Mouse (Mus musculus) forebrain, postnatal 0 days (tissue): ENCODE measurements around the gene Aip. TPM values are rescaled to one million over a fixed set of nuclear protein-coding genes. Genes with fewer than 3 reads are reported as not detected.

Experiments
- ATAC-seq: fragments of 200-750 bp; cut with Nextera tagmentation; 2 replicates; pipeline ENCODE4 v1.8.0; 2017; ENCODE audit warnings: mild to moderate bottlenecking, moderate library complexity
- DNase-seq: peaks from one replicate; pipeline ENCODE4 v3.0.0-alpha.2; 2015
- H3K27ac ChIP-seq: fragments of 300-500 bp; sonication (generic); 2 replicates; pipeline ENCODE4 v1.5.1; 2014; ENCODE audit warnings: low read depth, mild to moderate bottlenecking, antibody characterized with exemption, low read length, moderate library complexity, mixed read lengths
- H3K27me3 ChIP-seq: fragments of 300-500 bp; sonication (generic); 2 replicates; pipeline ENCODE4 v1.6.1; 2014; ENCODE audit warnings: mild to moderate bottlenecking, low read length, mixed read lengths; ENCODE audit not compliant: insufficient read depth
- H3K36me3 ChIP-seq: fragments of 300-500 bp; sonication (generic); 2 replicates; pipeline ENCODE4 v1.6.1; 2014; ENCODE audit warnings: mild to moderate bottlenecking, moderate library complexity; ENCODE audit not compliant: insufficient read depth
- H3K4me1 ChIP-seq: fragments of 300-500 bp; sonication (generic); 2 replicates; pipeline ENCODE4 v1.6.1; 2014; ENCODE audit warnings: antibody characterized with exemption; ENCODE audit not compliant: insufficient read depth
- H3K4me2 ChIP-seq: fragments of 300-500 bp; sonication (generic); 2 replicates; pipeline ENCODE4 v1.6.1; 2014; ENCODE audit warnings: low read depth, mild to moderate bottlenecking, moderate library complexity
- H3K4me3 ChIP-seq: fragments of 300-500 bp; sonication (generic); 2 replicates; pipeline ENCODE4 v1.5.1; 2014; ENCODE audit warnings: low read depth, low read length, mixed read lengths
- H3K9ac ChIP-seq: fragments of 300-500 bp; sonication (generic); 2 replicates; pipeline ENCODE4 v1.6.1; 2014; ENCODE audit warnings: mild to moderate bottlenecking
- H3K9me3 ChIP-seq: fragments of 300-500 bp; sonication (generic); 2 replicates; pipeline ENCODE4 v1.6.1; 2016; ENCODE audit warnings: low read length
- CTCF ChIP-seq: sonication (generic); IDR thresholded peaks from 2 replicates; pipeline ENCODE4 v1.5.1; 2016; ENCODE audit warnings: antibody characterized with exemption, control low read depth, low read depth
- WGBS: fragments of 180-500 bp; shearing (Covaris S2); extraction: QIAGEN DNeasy Blood & Tissue Kit; methylation state at CpG from one replicate; pipeline ENCODE4 v1.1.7; 2014; 5-methylcytosine and 5-hydroxymethylcytosine counted together
- polyA plus RNA-seq: library from polyadenylated mRNA; unstranded; fragments of >200 nt; fragmentation: Nextera tagmentation; extraction: Ambion mirVana; gene quantifications from 2 replicates; pipeline ENCODE4 v1.2.1, GENCODE M21; 2015
- total RNA-seq: library from RNA; depleted of rRNA; stranded (reverse); fragments of >200 nt; gene quantifications from 2 replicates; pipeline ENCODE4 v1.2.3, GENCODE M21; 2014; rRNA removed

Aip gene
- total RNA-seq (25.8 and 33.9 TPM in 2 replicates), polyA plus RNA-seq (85.7 and 86.2 TPM in 2 replicates)

- Histone ChIP-seq H3K9me3 (no peaks in the 10 kb centered on the region), H3K27ac (peak within 1 kb of the TSS; percentile 69), H3K9ac (peak within 1 kb of the TSS; percentile 92), H3K36me3 (peaks cover 27% of the 10 kb centered on the region), H3K4me3 (peak within 1 kb of the TSS; percentile 81), H3K27me3 (no peaks in the 10 kb centered on the region), H3K4me1 (peaks cover 9% of the 10 kb centered on the region; the same call in 1 of the 2 replicates), H3K4me2 (peak within 1 kb of the TSS; percentile 65)
- DNase-seq (peak; percentile 98), ATAC-seq (peak; percentile 93)
- WGBS: under 1% methylated on average over 59 of the region's 64 CpGs
- peak; percentile 81 for TF ChIP-seq CTCF
Measured at GRCm38 (mm10) chr19:4125741-4126696, at the start of gene Aip. Gene Aip, minus strand, starts transcription at chr19:4125858.

GRCm38 (mm10) chr19:4172925-4173324, 47.3 kb upstream of the Aip start:
- no peak overlapping the region for H3K4me2 ChIP-seq
- no peak for DNase-seq
- 59% methylated on average over 11 of the region's 11 CpGs for WGBS
- TF ChIP-seq CTCF: peak; percentile 28; the same call in 1 of the 2 replicates
- no peaks in the 10 kb centered on the region for H3K9me3 ChIP-seq
- no peaks in the 10 kb centered on the region for H3K27me3 ChIP-seq
- no peak overlapping the region for H3K4me3 ChIP-seq
- no peaks in the 10 kb centered on the region for H3K36me3 ChIP-seq
- no peak for ATAC-seq
- H3K4me1 ChIP-seq: peaks cover 7% of the 10 kb centered on the region
- H3K9ac ChIP-seq: no peak overlapping the region
- no peak overlapping the region for H3K27ac ChIP-seq

- Histone ChIP-seq H3K4me3 (no peak overlapping the region), H3K27ac (no peak overlapping the region), H3K27me3 (no peaks in the 10 kb centered on the region), H3K9ac (no peak overlapping the region), H3K4me1 (peaks cover 7% of the 10 kb centered on the region), H3K36me3 (no peaks in the 10 kb centered on the region), H3K4me2 (no peak overlapping the region), H3K9me3 (no peaks in the 10 kb centered on the region)
- 75% methylated on average over 13 of the region's 13 CpGs for WGBS
- no peak for DNase-seq
- ATAC-seq: no peak
- TF ChIP-seq CTCF: no peak
Measured at GRCm38 (mm10) chr19:4171393-4172290, 46.0 kb upstream of the Aip start.

GRCm38 (mm10) chr19:4170723-4171392, 45.2 kb upstream of the Aip start:
- 0 out of 2 replicates have a peak, but pooled peaks have one; percentile 3 for TF ChIP-seq CTCF
- DNase-seq (no peak), ATAC-seq (no peak)
- H3K27ac ChIP-seq: 0 out of 2 replicates have a peak overlapping the region, but pooled peaks have one; percentile 92
- 92% methylated on average over 10 of the region's 10 CpGs for whole genome bisulfite sequencing
- no peak overlapping the region for H3K4me3 ChIP-seq
- peaks cover 7% of the 10 kb centered on the region for H3K4me1 ChIP-seq
- H3K27me3 ChIP-seq: no peaks in the 10 kb centered on the region
- H3K9ac ChIP-seq: no peak overlapping the region
- H3K9me3 ChIP-seq: no peaks in the 10 kb centered on the region
- H3K4me2 ChIP-seq: no peak overlapping the region
- H3K36me3 ChIP-seq: no peaks in the 10 kb centered on the region

- no peak for DNase-seq
- no peaks in the 10 kb centered on the region for H3K36me3 ChIP-seq
- ATAC-seq: peak; percentile 30
- H3K9ac ChIP-seq: peak overlapping the region; percentile 76
- H3K4me3 ChIP-seq: peak overlapping the region; percentile 46
- H3K4me2 ChIP-seq: peak overlapping the region; percentile 90
- WGBS: 10% methylated on average over 27 of the region's 27 CpGs
- no peak for TF ChIP-seq CTCF
- peak overlapping the region; percentile 92 for H3K27ac ChIP-seq
- H3K9me3 ChIP-seq: no peaks in the 10 kb centered on the region
- peaks cover 7% of the 10 kb centered on the region for H3K4me1 ChIP-seq
- no peaks in the 10 kb centered on the region for H3K27me3 ChIP-seq
Measured at GRCm38 (mm10) chr19:4169810-4170209, 44.2 kb upstream of the Aip start.

- H3K27ac ChIP-seq: peak overlapping the region; percentile 92
- ATAC-seq: peak; percentile 97
- no peaks in the 10 kb centered on the region for H3K36me3 ChIP-seq
- no peaks in the 10 kb centered on the region for H3K9me3 ChIP-seq
- H3K4me2 ChIP-seq: peak overlapping the region; percentile 90
- 0% methylated on average over 43 of the region's 43 CpGs for WGBS
- H3K4me3 ChIP-seq: peak overlapping the region; percentile 46
- H3K27me3 ChIP-seq: no peaks in the 10 kb centered on the region
- H3K9ac ChIP-seq: peak overlapping the region; percentile 76
- peak; percentile 99 for TF ChIP-seq CTCF
- peak; percentile 99 for DNase-seq
- peaks cover 7% of the 10 kb centered on the region for H3K4me1 ChIP-seq
Measured at GRCm38 (mm10) chr19:4169378-4169784, 43.7 kb upstream of the Aip start.
